7 mouse cellular contexts compared by ENCODE assay signal in genomic region chr10:80475290-80475959, GRCm38 (mm10). TPM values are rescaled to one million over a fixed set of nuclear protein-coding genes. Genes with fewer than 3 reads are reported as not detected.
DNase-seq lines count a peak whose midpoint lies in the region; ATAC-seq and TF ChIP-seq lines count a peak whose summit lies in the region.

No protein-coding gene starts in this region.

- no peak for TF ChIP-seq CTCF in small intestine, adult 2 months (IDR thresholded peaks at IDR 0.05; ENCODE audit: extremely low read depth, insufficient read length, insufficient replicate concordance, low read depth, low read length)

- peak; percentile 77 for ATAC-seq in embryonic facial prominence, embryonic 11.5 days (replicated peaks; ENCODE audit: insufficient number of reproducible peaks, low FRiP score, low TSS enrichment, low read depth)
- ATAC-seq in midbrain, embryonic 12.5 days (ENCODE audit: low FRiP score, low read depth), result peak; percentile 89

- peak overlapping the region; percentile 58 for H3K9ac ChIP-seq in embryonic facial prominence, embryonic 11.5 days (replicated peaks; ENCODE audit: low read length)
- peak overlapping the region; percentile 58; the same call in 1 of the 2 replicates for H3K9ac ChIP-seq in midbrain, embryonic 12.5 days (replicated peaks)

- no peaks in the 10 kb centered on the region for H3K4me1 ChIP-seq in embryonic facial prominence, embryonic 11.5 days (ENCODE audit: control insufficient read depth, insufficient read depth, low read length)
- peaks cover 27% of the 10 kb centered on the region for H3K4me1 ChIP-seq in limb, embryonic 10.5 days
- H3K4me1 ChIP-seq in midbrain, embryonic 12.5 days, result peaks cover 13% of the 10 kb centered on the region; the same call in 1 of the 2 replicates
- peaks cover 3% of the 10 kb centered on the region; the same call in 1 of the 2 replicates for H3K4me1 ChIP-seq in small intestine, adult 2 months (ENCODE audit: control insufficient read depth, insufficient read depth, insufficient read length, low read length)

- H3K27ac ChIP-seq in embryonic facial prominence, embryonic 11.5 days (replicated peaks; ENCODE audit: low read depth, low read length), result no peak overlapping the region
- peak overlapping the region; percentile 82 for H3K27ac ChIP-seq in limb, embryonic 10.5 days
- peak overlapping the region; percentile 83 for H3K27ac ChIP-seq in midbrain, embryonic 12.5 days (replicated peaks)
- H3K27ac ChIP-seq in small intestine, adult 2 months (ENCODE audit: insufficient read depth, low read depth, low read length), result no peak overlapping the region

- no peaks in the 10 kb centered on the region for H3K9me3 ChIP-seq in embryonic facial prominence, embryonic 11.5 days (replicated peaks; ENCODE audit: control insufficient read depth, low read length)
- H3K9me3 ChIP-seq in limb, embryonic 10.5 days (replicated peaks), result no peaks in the 10 kb centered on the region
- H3K9me3 ChIP-seq in midbrain, embryonic 12.5 days, result no peaks in the 10 kb centered on the region

- H3K36me3 ChIP-seq in embryonic facial prominence, embryonic 11.5 days (replicated peaks; ENCODE audit: control insufficient read depth, insufficient read depth, low read depth, low read length), result no peaks in the 10 kb centered on the region
- H3K36me3 ChIP-seq in limb, embryonic 10.5 days, result no peaks in the 10 kb centered on the region
- no peaks in the 10 kb centered on the region for H3K36me3 ChIP-seq in midbrain, embryonic 12.5 days
- no peaks in the 10 kb centered on the region for H3K36me3 ChIP-seq in small intestine, adult 2 months (ENCODE audit: control insufficient read depth, insufficient read depth, low read length)

- no peak for TF ChIP-seq POLR2A in small intestine, adult 2 months (IDR thresholded peaks at IDR 0.05; ENCODE audit: low read depth, low read length)

- peak overlapping the region; percentile 57 for H3K4me2 ChIP-seq in embryonic facial prominence, embryonic 11.5 days (ENCODE audit: low read depth, low read length)
- H3K4me2 ChIP-seq in midbrain, embryonic 12.5 days (replicated peaks), result peak overlapping the region; percentile 67

- peak overlapping the region; percentile 49 for H3K4me3 ChIP-seq in embryonic facial prominence, embryonic 11.5 days (ENCODE audit: low read depth, low read length)
- peak overlapping the region; percentile 64 for H3K4me3 ChIP-seq in limb, embryonic 10.5 days
- peak overlapping the region; percentile 51 for H3K4me3 ChIP-seq in midbrain, embryonic 12.5 days
- peak overlapping the region; percentile 77 for H3K4me3 ChIP-seq in small intestine, adult 2 months (ENCODE audit: low read depth, low read length)

- peaks cover 7% of the 10 kb centered on the region; the same call in 1 of the 2 replicates for H3K27me3 ChIP-seq in embryonic facial prominence, embryonic 11.5 days (ENCODE audit: control insufficient read depth, insufficient read depth, low read length)
- peaks cover 59% of the 10 kb centered on the region for H3K27me3 ChIP-seq in limb, embryonic 10.5 days (ENCODE audit: low read depth, poor library complexity, severe bottlenecking)
- H3K27me3 ChIP-seq in midbrain, embryonic 12.5 days, result peaks cover 60% of the 10 kb centered on the region
- peaks cover 12% of the 10 kb centered on the region for H3K27me3 ChIP-seq in small intestine, adult 2 months (ENCODE audit: control insufficient read depth, insufficient read depth, low read length)

- WGBS in embryonic facial prominence, embryonic 11.5 days, result under 1% methylated on average over 55 of the region's 58 CpGs
- under 1% methylated on average over 58 of the region's 58 CpGs for WGBS in limb, embryonic 10.5 days
- WGBS in midbrain, embryonic 12.5 days, result 1% methylated on average over 57 of the region's 58 CpGs
- WGBS in small intestine, adult 2 months, result 1% methylated on average over 58 of the region's 58 CpGs

- DNase-seq in adrenal gland, postnatal 25 days, result peak; percentile 92
- peak; percentile 92 for DNase-seq in embryonic facial prominence, embryonic 11.5 days (ENCODE audit: low spot score)
- peak; percentile 99 for DNase-seq in heart, adult 11 months
- DNase-seq in kidney, adult 18-20 months, result peak; percentile 88
- DNase-seq in limb, embryonic 10.5 days (ENCODE audit: low spot score), result peak; percentile 97

RNA-seq across cellular contexts. Expression of gene Onecut3, which starts 19.2 kb away (rescaled TPM):
- not detected in 2 replicates for total RNA-seq in adrenal gland, postnatal 25 days (2021)
- 0.22 and 0.43 TPM in 2 replicates for polyA plus RNA-seq in embryonic facial prominence, embryonic 11.5 days (2014; fragmentation: Nextera tagmentation; extraction: Ambion mirVana)
- not detected in 2 replicates for polyA plus RNA-seq in limb, embryonic 10.5 days (2016; fragmentation: Nextera tagmentation; extraction: Ambion mirVana)
- polyA plus RNA-seq in midbrain, embryonic 12.5 days (2016; fragmentation: Nextera tagmentation; extraction: Ambion mirVana), result 2.8 and 3.2 TPM in 2 replicates
- 0.29 and 2.8 TPM in 2 replicates for polyA plus RNA-seq in small intestine, adult 2 months (2012; rRNA removed)

RNA-seq across cellular contexts. Expression of gene Tcf3, which starts 42.0 kb away (rescaled TPM):
- 63.1 and 84.1 TPM in 2 replicates for total RNA-seq in adrenal gland, postnatal 25 days (2021)
- polyA plus RNA-seq in embryonic facial prominence, embryonic 11.5 days (2014; fragmentation: Nextera tagmentation; extraction: Ambion mirVana), result 174 and 178 TPM in 2 replicates
- polyA plus RNA-seq in limb, embryonic 10.5 days (2016; fragmentation: Nextera tagmentation; extraction: Ambion mirVana), result 260 and 283 TPM in 2 replicates
- polyA plus RNA-seq in midbrain, embryonic 12.5 days (2016; fragmentation: Nextera tagmentation; extraction: Ambion mirVana), result 185 and 191 TPM in 2 replicates
- polyA plus RNA-seq in small intestine, adult 2 months (2012; rRNA removed), result 45.6 and 101 TPM in 2 replicates

Comparison
In these comparisons a context has a peak if more than half of its experiments do, and no peak if none do; other contexts are left out.
1. H3K27ac ChIP-seq: peak in limb, embryonic 10.5 days (single experiment) and midbrain, embryonic 12.5 days (single experiment); none in embryonic facial prominence, embryonic 11.5 days (single experiment) and small intestine, adult 2 months (single experiment).
2. Peak in every context shown above with its lines, with median percentiles within 50 percentile points of each other: DNase-seq and H3K4me3 ChIP-seq.